In the genomic region with DNA sequence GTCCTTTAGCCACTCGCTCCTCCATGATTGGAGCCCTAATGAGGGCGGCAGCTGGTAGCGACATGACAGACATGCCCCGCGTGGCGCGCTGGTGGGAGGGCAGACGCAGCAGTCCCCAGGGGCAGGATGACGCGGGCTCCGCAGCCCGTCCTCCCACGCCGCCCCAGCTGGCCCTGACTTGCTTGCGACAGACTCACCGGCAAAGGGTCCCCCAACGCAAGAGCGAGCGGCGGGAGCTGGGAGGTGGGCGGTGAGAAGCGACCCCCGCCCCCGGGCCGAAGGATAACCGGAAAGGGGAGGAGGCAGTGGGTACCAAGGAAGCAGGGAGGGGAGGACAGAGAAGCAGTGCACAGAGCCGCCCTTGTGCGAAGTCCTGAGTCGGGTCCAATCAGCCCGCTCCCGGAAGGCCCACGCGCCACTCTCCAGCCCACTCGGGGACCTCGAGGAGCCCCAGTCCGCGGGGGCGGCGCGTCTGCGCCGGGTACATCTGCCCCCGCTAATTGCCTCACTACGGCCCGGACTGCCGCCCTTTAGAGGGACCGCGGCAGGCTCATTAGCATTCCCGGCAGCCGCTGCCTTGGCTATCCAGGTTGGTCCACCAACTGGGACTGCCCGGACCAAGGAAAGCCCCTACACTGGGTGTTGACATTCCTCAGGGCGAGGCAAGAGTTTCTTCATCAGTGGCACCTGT, we compare ENCODE assay signal across 8 mouse cellular contexts. TPM values are rescaled to one million over a fixed set of nuclear protein-coding genes. Genes with fewer than 3 reads are reported as not detected.
DNase-seq lines count a peak whose midpoint lies in the region; ATAC-seq and TF ChIP-seq lines count a peak whose summit lies in the region.

No protein-coding gene starts in this region.

- H3K27ac ChIP-seq in cortical plate, adult 2 months (ENCODE audit: insufficient read depth, low read length) = peak overlapping the region; percentile 73
- no peak overlapping the region for H3K27ac ChIP-seq in intestine, embryonic 15.5 days
- H3K27ac ChIP-seq in midbrain, embryonic 15.5 days = peak overlapping the region; percentile 73
- no peak overlapping the region for H3K27ac ChIP-seq in stomach, embryonic 16.5 days (ENCODE audit: low read length)

- under 1% methylated on average over 50 of the region's 52 CpGs for WGBS in intestine, embryonic 15.5 days
- WGBS in midbrain, embryonic 15.5 days = under 1% methylated on average over 51 of the region's 52 CpGs
- WGBS in stomach, embryonic 16.5 days = under 1% methylated on average over 51 of the region's 52 CpGs

- no peaks in the 10 kb centered on the region for H3K9me3 ChIP-seq in intestine, embryonic 15.5 days
- no peaks in the 10 kb centered on the region for H3K9me3 ChIP-seq in midbrain, embryonic 15.5 days
- no peaks in the 10 kb centered on the region for H3K9me3 ChIP-seq in stomach, embryonic 16.5 days (replicated peaks; ENCODE audit: control insufficient read depth, low read length)

- H3K4me2 ChIP-seq in intestine, embryonic 15.5 days (replicated peaks) = peak overlapping the region; percentile 99
- H3K4me2 ChIP-seq in midbrain, embryonic 15.5 days = peak overlapping the region; percentile 98
- peak overlapping the region; percentile 93 for H3K4me2 ChIP-seq in stomach, embryonic 16.5 days (ENCODE audit: low read depth, low read length)

- H3K36me3 ChIP-seq in intestine, embryonic 15.5 days = no peaks in the 10 kb centered on the region
- no peaks in the 10 kb centered on the region for H3K36me3 ChIP-seq in midbrain, embryonic 15.5 days (replicated peaks)
- no peaks in the 10 kb centered on the region for H3K36me3 ChIP-seq in stomach, embryonic 16.5 days (ENCODE audit: control insufficient read depth, insufficient read depth, low read length)

- peak; percentile 70 for ATAC-seq in intestine, embryonic 15.5 days
- peak; percentile 84 for ATAC-seq in midbrain, embryonic 15.5 days (replicated peaks)
- peak; percentile 63 for ATAC-seq in stomach, embryonic 16.5 days (ENCODE audit: insufficient read depth, low FRiP score)

- peaks cover 2% of the 10 kb centered on the region for H3K4me1 ChIP-seq in cortical plate, adult 2 months (ENCODE audit: control insufficient read depth, insufficient read depth, low read length)
- H3K4me1 ChIP-seq in intestine, embryonic 15.5 days (replicated peaks) = peaks cover 23% of the 10 kb centered on the region
- H3K4me1 ChIP-seq in midbrain, embryonic 15.5 days = peaks cover 36% of the 10 kb centered on the region
- H3K4me1 ChIP-seq in stomach, embryonic 16.5 days (ENCODE audit: control insufficient read depth, insufficient read depth, low read length) = peaks cover 20% of the 10 kb centered on the region

- TF ChIP-seq POLR2A in cortical plate, adult 2 months (IDR thresholded peaks at IDR 0.05; ENCODE audit: extremely low read depth, insufficient read depth, low read length) = no peak; the same call in 1 of the 2 replicates

- DNase-seq in urinary bladder, adult 18-20 months (ENCODE audit: low spot score in 2 of 2) = peak; percentile 3 to 20
- DNase-seq in urinary bladder, adult 2 months (ENCODE audit: low spot score) = no peak
- peak; percentile 35 for DNase-seq in gastrocnemius, postnatal 25 days
- peak; percentile 61 to 72 for DNase-seq in left cerebral cortex, postnatal 36 days (ENCODE audit: low spot score in 2 of 2)

- H3K27me3 ChIP-seq in intestine, embryonic 15.5 days (replicated peaks) = peaks cover 16% of the 10 kb centered on the region
- peaks cover 4% of the 10 kb centered on the region; the same call in 1 of the 2 replicates for H3K27me3 ChIP-seq in midbrain, embryonic 15.5 days (replicated peaks)
- H3K27me3 ChIP-seq in stomach, embryonic 16.5 days (ENCODE audit: control insufficient read depth, insufficient read depth, low read length) = no peaks in the 10 kb centered on the region

- no peak for TF ChIP-seq CTCF in cortical plate, adult 2 months (IDR thresholded peaks at IDR 0.05; ENCODE audit: extremely low read depth, insufficient read depth, low read length)

- intact Hi-C loops in left cerebral cortex, postnatal 36 days (cut with DNase I) = loop anchor here (5.0 kb wide), 1 partner anchor 45 kb away; a partner anchor contains a TSS

- H3K9ac ChIP-seq in intestine, embryonic 15.5 days = peak overlapping the region; percentile 47
- peak overlapping the region; percentile 56 for H3K9ac ChIP-seq in midbrain, embryonic 15.5 days
- peak overlapping the region; percentile 68 for H3K9ac ChIP-seq in stomach, embryonic 16.5 days (ENCODE audit: low read length)

- peak overlapping the region; percentile 80 for H3K4me3 ChIP-seq in cortical plate, adult 2 months (ENCODE audit: insufficient read depth, low read length)
- peak overlapping the region; percentile 46 for H3K4me3 ChIP-seq in intestine, embryonic 15.5 days (replicated peaks)
- H3K4me3 ChIP-seq in midbrain, embryonic 15.5 days = peak overlapping the region; percentile 53
- H3K4me3 ChIP-seq in stomach, embryonic 16.5 days (replicated peaks; ENCODE audit: low read length) = peak overlapping the region; percentile 50

RNA-seq across cellular contexts. Expression of a gene that starts 46.8 kb away (rescaled TPM):
- 0.25 and 0.41 TPM in 2 replicates for polyA plus RNA-seq in urinary bladder, adult 2 months (2012; rRNA removed)
- 10.9 and 13.4 TPM in 2 replicates for polyA plus RNA-seq in cortical plate, adult 2 months (2012; rRNA removed)
- total RNA-seq in gastrocnemius, postnatal 25 days (2021) = under 1 TPM; 0.11 to 0.36 TPM
- 1.7 and 1.8 TPM in 2 replicates for polyA plus RNA-seq in intestine, embryonic 15.5 days (2015; fragmentation: Nextera tagmentation; extraction: Ambion mirVana)
- total RNA-seq in left cerebral cortex, postnatal 36 days (2021) = 10 to 100 TPM; 19.2 to 19.8 TPM
- 9.6 and 11.2 TPM in 2 replicates for polyA plus RNA-seq in midbrain, embryonic 15.5 days (2015; fragmentation: Nextera tagmentation; extraction: Ambion mirVana)
- 0.57 and 0.75 TPM in 2 replicates for polyA plus RNA-seq in stomach, embryonic 16.5 days (2015; fragmentation: Nextera tagmentation; extraction: Ambion mirVana)

Comparison
In these comparisons a context has a peak if more than half of its experiments do, and no peak if none do; other contexts are left out.
1. H3K27ac ChIP-seq: peak in cortical plate, adult 2 months (single experiment) and midbrain, embryonic 15.5 days (single experiment); none in intestine, embryonic 15.5 days (single experiment) and stomach, embryonic 16.5 days (single experiment).
2. Peak in every context shown above with its lines, with median percentiles within 50 percentile points of each other: H3K4me3 ChIP-seq, ATAC-seq, H3K4me2 ChIP-seq and H3K9ac ChIP-seq.